Mouse (Mus musculus): ENCODE data around the gene Fxr2.
"Not testable (repeated sequence)": the region's sequence is repeated elsewhere in the genome, so short reads cannot be mapped to it uniquely, and the experiment has no call there.

Fxr2 gene

GRCm38 (mm10) chr11:69682840-69683533, 50.2 kb downstream of the Fxr2 start:
- DNase-seq (ENCODE audit: extremely low spot score) = peak; percentile 91

- no peak for DNase-seq (ENCODE audit: extremely low spot score)
These were observed 50.8 kb downstream of the Fxr2 start for GRCm38 (mm10) chr11:69683576-69683975.

- no peak for DNase-seq (ENCODE audit: extremely low spot score)
These were observed 51.4 kb downstream of the Fxr2 start for GRCm38 (mm10) chr11:69684128-69684745.

GRCm38 (mm10) chr11:69684936-69685335, 52.1 kb downstream of the Fxr2 start:
- DNase-seq (ENCODE audit: extremely low spot score) = no peak

- DNase-seq (ENCODE audit: extremely low spot score) = no peak
These were observed 52.8 kb downstream of the Fxr2 start, which contains the start of gene Tnfsf13 for GRCm38 (mm10) chr11:69685526-69686148. Gene Tnfsf13 (minus strand): TSS chr11:69685784.

GRCm38 (mm10) chr11:69686377-69686776, 53.6 kb downstream of the Fxr2 start:
- DNase-seq (ENCODE audit: extremely low spot score) = no peak

GRCm38 (mm10) chr11:69687061-69687460, 54.3 kb downstream of the Fxr2 start:
- no peak for DNase-seq (ENCODE audit: extremely low spot score)

GRCm38 (mm10) chr11:69689891-69690290, 57.1 kb downstream of the Fxr2 start:
- no peak for DNase-seq (ENCODE audit: extremely low spot score)

- no peak for DNase-seq (ENCODE audit: extremely low spot score)
These were observed 59.5 kb downstream of the Fxr2 start for GRCm38 (mm10) chr11:69692196-69692811.

GRCm38 (mm10) chr11:69692863-69693262, 60.1 kb downstream of the Fxr2 start:
- DNase-seq (ENCODE audit: extremely low spot score) = no peak

GRCm38 (mm10) chr11:69693421-69693965, 60.7 kb downstream of the Fxr2 start:
- no peak for DNase-seq (ENCODE audit: extremely low spot score)

GRCm38 (mm10) chr11:69695046-69695360, 62.2 kb downstream of the Fxr2 start:
- DNase-seq (ENCODE audit: extremely low spot score) = no peak

GRCm38 (mm10) chr11:69695361-69696181, 62.8 kb downstream of the Fxr2 start, which contains the start of the genes Tnfsf12 and Tnfsfm13:
Gene Tnfsf12 (minus strand): TSS chr11:69695849.
Gene Tnfsfm13 (minus strand): TSS chr11:69696098.
- DNase-seq (ENCODE audit: extremely low spot score) = peak; percentile 71

- no peak for DNase-seq (ENCODE audit: extremely low spot score)
These were observed 64.6 kb downstream of the Fxr2 start for GRCm38 (mm10) chr11:69697396-69697795.

GRCm38 (mm10) chr11:69698574-69698973, 65.8 kb downstream of the Fxr2 start:
- DNase-seq (ENCODE audit: extremely low spot score) = no peak

- no peak for DNase-seq (ENCODE audit: extremely low spot score)
These were observed 66.8 kb downstream of the Fxr2 start for GRCm38 (mm10) chr11:69699595-69699994.

GRCm38 (mm10) chr11:69702886-69703285, 70.1 kb downstream of the Fxr2 start:
- not testable (repeated sequence) for DNase-seq (ENCODE audit: extremely low spot score)

Data from embryo, embryonic 9.5 days (tissue).